Mouse (Mus musculus) MEL (cell line): ENCODE measurements around the gene Slc16a12. TPM values are rescaled to one million over a fixed set of nuclear protein-coding genes. Genes with fewer than 3 reads are reported as not detected.

ENCODE experiments used
- DNase-seq: peaks from one replicate; pipeline ENCODE4 v3.0.0; 2011; ENCODE audit warnings: low read depth, low spot score
- H3K27ac ChIP-seq: 2 replicates; pipeline ENCODE4 v1.5.1; 2012; ENCODE audit warnings: low read depth, mild to moderate bottlenecking, control low read depth, low read length, moderate library complexity; ENCODE audit not compliant: control insufficient read depth
- H3K27me3 ChIP-seq, 2 experiments: fragments of 150-350 bp in 1 of 2; sonication (generic) in 1 of 2; 2 replicates each; pipeline ENCODE4 v1.6.1; 2012; ENCODE audit warnings: low read length in 2 of 2, mild to moderate bottlenecking in 2 of 2, improper control_type of control experiment in 1 of 2, moderate library complexity in 1 of 2; ENCODE audit not compliant: insufficient read depth in 2 of 2, control insufficient read depth in 1 of 2
- H3K36me3 ChIP-seq, 2 experiments: 2 replicates each; pipeline ENCODE4 v1.6.1; 2012 to 2014; ENCODE audit warnings: low read length in 2 of 2, improper control_type of control experiment in 1 of 2, inconsistent platforms in 1 of 2, mild to moderate bottlenecking in 1 of 2; ENCODE audit not compliant: insufficient read depth in 2 of 2, control insufficient read depth in 1 of 2
- H3K4me1 ChIP-seq, 2 experiments: fragments of 150-350 bp in 1 of 2; sonication (generic) in 1 of 2; 2 replicates each; pipeline ENCODE4 v1.6.1; 2012; ENCODE audit warnings: low read length in 2 of 2, improper control_type of control experiment in 1 of 2, mild to moderate bottlenecking in 1 of 2; ENCODE audit not compliant: insufficient read depth in 2 of 2, control insufficient read depth in 1 of 2
- H3K4me3 ChIP-seq, 2 experiments: fragments of 150-350 bp in 1 of 2; sonication (generic) in 1 of 2; 2 replicates each; pipeline ENCODE4 v1.5.1; 2012; ENCODE audit warnings: low read depth in 2 of 2, low read length in 2 of 2, mild to moderate bottlenecking in 2 of 2, moderate library complexity in 2 of 2, control low read depth in 1 of 2, improper control_type of control experiment in 1 of 2; ENCODE audit not compliant: control insufficient read depth in 1 of 2, insufficient read depth in 1 of 2
- H3K79me2 ChIP-seq: 2 replicates; pipeline ENCODE4 v1.6.1; 2012; ENCODE audit warnings: mild to moderate bottlenecking, low read length, moderate library complexity; ENCODE audit not compliant: control insufficient read depth, poor library complexity, insufficient read depth
- H3K9ac ChIP-seq: 2 replicates; pipeline ENCODE4 v1.6.1; 2012; ENCODE audit warnings: low read depth, mild to moderate bottlenecking, control low read depth, low read length, moderate library complexity; ENCODE audit not compliant: control insufficient read depth, poor library complexity, severe bottlenecking
- H3K9me3 ChIP-seq: fragments of 150-350 bp; sonication (generic); replicated peaks from 2 replicates; pipeline ENCODE4 v1.6.1; 2012; ENCODE audit warnings: mild to moderate bottlenecking, low read length, improper control_type of control experiment, moderate library complexity; ENCODE audit not compliant: insufficient read depth
- BHLHE40 ChIP-seq: IDR thresholded peaks from 2 replicates; pipeline ENCODE4 v1.6.1; 2012; ENCODE audit warnings: low read depth, mild to moderate bottlenecking, inconsistent platforms, low read length, improper control_type of control experiment, borderline replicate concordance
- CHD2 ChIP-seq: IDR thresholded peaks from 2 replicates; pipeline ENCODE4 v1.6.1; 2011; ENCODE audit warnings: low read length, improper control_type of control experiment
- CTCF ChIP-seq, 3 experiments: IDR thresholded peaks in 2 of 3; conservative IDR thresholded peaks in 1 of 3; 2 replicates each; pipeline ENCODE4 v1.5.1; 2011 to 2012; ENCODE audit warnings: low read length in 3 of 3, low read depth in 2 of 3, mild to moderate bottlenecking in 2 of 3, improper control_type of control experiment in 1 of 3, inconsistent platforms in 1 of 3, mixed read lengths in 1 of 3, moderate library complexity in 1 of 3; ENCODE audit not compliant: control insufficient read depth in 1 of 3, insufficient read depth in 1 of 3, poor library complexity in 1 of 3, severe bottlenecking in 1 of 3
- E2F4 ChIP-seq: IDR thresholded peaks from 2 replicates; pipeline ENCODE4 v1.6.1; 2011; ENCODE audit warnings: low read depth, low read length, improper control_type of control experiment, borderline replicate concordance
- EP300 ChIP-seq, 2 experiments: IDR thresholded peaks; 2 replicates each; pipeline ENCODE4 v1.6.1; 2011; ENCODE audit warnings: improper control_type of control experiment in 2 of 2, low read length in 2 of 2, low read depth in 1 of 2, mild to moderate bottlenecking in 1 of 2
- GATA1 ChIP-seq: IDR thresholded peaks from 2 replicates; pipeline ENCODE4 v1.6.1; 2011; ENCODE audit warnings: low read depth, low read length, improper control_type of control experiment
- HCFC1 ChIP-seq: IDR thresholded peaks from 2 replicates; pipeline ENCODE4 v1.6.1; 2012; ENCODE audit warnings: low read depth, mild to moderate bottlenecking, inconsistent platforms, low read length, improper control_type of control experiment, moderate library complexity
- JUND ChIP-seq: IDR thresholded peaks from 2 replicates; pipeline ENCODE4 v1.6.1; 2011; ENCODE audit warnings: low read depth, mild to moderate bottlenecking, improper control_type of control experiment, low read length
- KAT2A ChIP-seq: conservative IDR thresholded peaks from 2 replicates; pipeline ENCODE4 v1.6.1; 2012; ENCODE audit warnings: low read depth, low read length, improper control_type of control experiment, inconsistent platforms
- MAFK ChIP-seq: IDR thresholded peaks from 2 replicates; pipeline ENCODE4 v1.6.1; 2011; ENCODE audit warnings: low read depth, mild to moderate bottlenecking, low read length, improper control_type of control experiment, borderline replicate concordance
- MAZ ChIP-seq: IDR thresholded peaks from 2 replicates; pipeline ENCODE4 v1.6.1; 2012; ENCODE audit warnings: low read depth, mild to moderate bottlenecking, inconsistent platforms, low read length, improper control_type of control experiment
- MYB ChIP-seq: IDR thresholded peaks from 2 replicates; pipeline ENCODE4 v1.6.1; 2011; ENCODE audit warnings: mild to moderate bottlenecking, low read depth, low read length, improper control_type of control experiment
- MYC ChIP-seq: IDR thresholded peaks from 2 replicates; pipeline ENCODE4 v1.6.1; 2011; ENCODE audit warnings: low read depth, mild to moderate bottlenecking, low read length, improper control_type of control experiment, moderate library complexity
- NRF1 ChIP-seq: IDR thresholded peaks from 2 replicates; pipeline ENCODE4 v1.6.1; 2014; ENCODE audit warnings: low read depth, mild to moderate bottlenecking, inconsistent platforms, low read length, improper control_type of control experiment, moderate library complexity; ENCODE audit not compliant: poor library complexity, insufficient read depth, severe bottlenecking
- POLR2A ChIP-seq, 2 experiments: IDR thresholded peaks; 2 replicates each; pipeline ENCODE4 v1.6.1; 2011 to 2012; ENCODE audit warnings: low read length in 2 of 2, mild to moderate bottlenecking in 2 of 2, control low read depth in 1 of 2, improper control_type of control experiment in 1 of 2, low read depth in 1 of 2, moderate library complexity in 1 of 2; ENCODE audit not compliant: control insufficient read depth in 1 of 2, insufficient read depth in 1 of 2, poor library complexity in 1 of 2
- POLR2AphosphoS5 ChIP-seq: IDR thresholded peaks from 2 replicates; pipeline ENCODE4 v1.6.1; 2012; ENCODE audit warnings: low read depth, borderline replicate concordance, mild to moderate bottlenecking, inconsistent platforms, low read length, moderate library complexity, mixed read lengths
- RCOR1 ChIP-seq: IDR thresholded peaks from 2 replicates; pipeline ENCODE4 v1.6.1; 2012; ENCODE audit warnings: low read depth, mild to moderate bottlenecking, inconsistent platforms, low read length, improper control_type of control experiment
- SMC3 ChIP-seq: IDR thresholded peaks from 2 replicates; pipeline ENCODE4 v1.6.1; 2011; ENCODE audit warnings: low read depth, low read length, improper control_type of control experiment
- TAL1 ChIP-seq: IDR thresholded peaks from 2 replicates; pipeline ENCODE4 v1.6.1; 2012; ENCODE audit warnings: mild to moderate bottlenecking, inconsistent platforms, low read length, moderate library complexity, mixed read lengths
- TCF12 ChIP-seq: IDR thresholded peaks from 2 replicates; pipeline ENCODE4 v1.6.1; 2014; ENCODE audit warnings: low read depth, mild to moderate bottlenecking, inconsistent platforms, low read length, improper control_type of control experiment, moderate library complexity
- USF1 ChIP-seq: IDR thresholded peaks from 2 replicates; pipeline ENCODE4 v1.6.1; 2014; ENCODE audit warnings: low read depth, mild to moderate bottlenecking, inconsistent platforms, low read length, improper control_type of control experiment, moderate library complexity
- USF2 ChIP-seq, 2 experiments: IDR thresholded peaks; 2 replicates each; pipeline ENCODE4 v1.6.1; 2011 to 2012; ENCODE audit warnings: improper control_type of control experiment in 2 of 2, low read length in 2 of 2, borderline replicate concordance in 1 of 2, inconsistent platforms in 1 of 2, low read depth in 1 of 2, mild to moderate bottlenecking in 1 of 2; ENCODE audit not compliant: insufficient read depth in 1 of 2
- ZKSCAN1 ChIP-seq: IDR thresholded peaks from 2 replicates; pipeline ENCODE4 v1.6.1; 2012; ENCODE audit warnings: low read depth, mild to moderate bottlenecking, inconsistent platforms, low read length, improper control_type of control experiment, moderate library complexity
- ZNF384 ChIP-seq: IDR thresholded peaks from 2 replicates; pipeline ENCODE4 v1.6.1; 2012; ENCODE audit warnings: low read depth, mild to moderate bottlenecking, inconsistent platforms, low read length, improper control_type of control experiment
- polyA plus RNA-seq, 2 experiments: library from polyadenylated mRNA; stranded (reverse) in 1 of 2; unstranded in 1 of 2; fragments of >175 nt in 1 of 2; fragments of >200 nt in 1 of 2; gene quantifications; 2 replicates each; pipeline versions ENCODE4 v1.2.1 to v1.2.4; 2012; ENCODE audit warnings: low replicate concordance in 2 of 2, low read depth in 1 of 2; ENCODE audit not compliant: insufficient read length in 2 of 2, insufficient read depth in 1 of 2, missing spikeins in 1 of 2
- total RNA-seq: library from RNA; depleted of rRNA; stranded (reverse); fragments of 300-350 nt; gene quantifications from 2 replicates; pipeline ENCODE4 v1.2.3, GENCODE M21; 2012

Slc16a12 gene
- total and polyA plus RNA-seq, 3 experiments = 0.06 TPM; not detected in 2

DNA sequence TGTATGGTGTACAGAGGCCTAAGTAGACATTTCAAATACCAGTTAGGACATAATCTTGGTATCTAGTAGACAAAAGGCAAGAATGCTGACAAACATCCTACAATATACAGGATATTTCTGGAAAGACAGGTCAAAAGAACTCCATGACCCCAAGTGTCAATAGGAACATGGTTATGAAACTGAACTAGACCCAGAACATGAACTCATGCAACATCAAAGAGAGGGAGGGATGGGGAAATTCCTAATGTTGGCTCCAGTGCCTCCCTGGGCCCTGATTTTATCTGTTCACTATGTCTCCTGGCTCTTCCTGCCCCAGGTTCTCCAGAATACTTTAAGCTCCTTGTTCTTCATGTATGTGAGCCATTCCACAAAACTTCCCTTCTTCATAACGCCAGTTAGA lies 31.2 kb downstream of the Slc16a12 start:
- Histone ChIP-seq H3K9me3 (no peaks in the 10 kb centered on the region), H3K4me1 (no peaks in the 10 kb centered on the region), H3K27me3 (peaks cover 2 to 10% of the 10 kb centered on the region in 2 experiments; a peak in 3 of 4 replicates), H3K27ac (no peak overlapping the region), H3K9ac (no peak overlapping the region), H3K79me2 (no peaks in the 10 kb centered on the region), H3K36me3 (no peaks in the 10 kb centered on the region), H3K4me3 (no peak overlapping the region)
- TF ChIP-seq JUND = no peak
- no peak for TF ChIP-seq ZNF384
- no peak for TF ChIP-seq MYC
- no peak for TF ChIP-seq GATA1
- TF ChIP-seq CTCF (IDR thresholded peaks at IDR 0.05 in 2 of 3, conservative IDR thresholded peaks at IDR 0.05 in 1 of 3; ENCODE audit: control insufficient read depth in 1 of 3, insufficient read depth in 1 of 3, low read depth in 2 of 3, low read length in 3 of 3, poor library complexity in 1 of 3, severe bottlenecking in 1 of 3) = no peak
- no peak for TF ChIP-seq POLR2AphosphoS5
- no peak for TF ChIP-seq USF1
- no peak for TF ChIP-seq MAZ
- no peak for TF ChIP-seq EP300 (IDR thresholded peaks at IDR 0.05; ENCODE audit: low read depth in 1 of 2, low read length in 2 of 2)
- no peak for TF ChIP-seq ZKSCAN1
- no peak for TF ChIP-seq BHLHE40
- no peak for TF ChIP-seq TCF12
- TF ChIP-seq KAT2A = no peak
- no peak for TF ChIP-seq USF2 (IDR thresholded peaks at IDR 0.05; ENCODE audit: borderline replicate concordance in 1 of 2, insufficient read depth in 1 of 2, low read depth in 1 of 2, low read length in 2 of 2)
- no peak for TF ChIP-seq SMC3
- DNase-seq = no peak

DNA sequence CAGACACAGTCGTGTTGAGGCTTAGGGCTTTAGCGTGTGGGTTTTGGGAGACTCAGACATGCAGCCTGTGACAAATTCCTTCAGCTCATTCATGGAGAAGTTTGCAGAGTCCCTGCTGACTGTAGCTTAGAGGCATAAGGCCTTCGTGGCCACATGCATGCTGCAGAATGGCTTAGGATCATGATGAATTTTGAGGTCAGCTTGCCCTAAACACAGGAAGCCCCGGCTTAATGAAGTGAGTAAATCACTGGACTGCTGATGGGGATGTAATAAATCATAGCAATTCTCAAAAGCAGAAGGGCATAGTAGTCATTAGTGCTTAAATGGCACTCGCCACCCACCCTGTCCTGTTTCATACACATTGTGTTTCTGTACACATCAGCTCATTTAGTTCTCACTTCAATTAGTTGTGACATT lies 32.8 kb downstream of the Slc16a12 start:
- Histone ChIP-seq H3K27ac (no peak overlapping the region), H3K27me3 (peaks cover 5 to 10% of the 10 kb centered on the region in 2 experiments), H3K36me3 (no peaks in the 10 kb centered on the region), H3K4me1 (no peaks in the 10 kb centered on the region), H3K79me2 (no peaks in the 10 kb centered on the region), H3K9ac (no peak overlapping the region), H3K4me3 (no peak overlapping the region), H3K9me3 (no peaks in the 10 kb centered on the region)
- TF ChIP-seq POLR2A (IDR thresholded peaks at IDR 0.05; ENCODE audit: control insufficient read depth in 1 of 2, insufficient read depth in 1 of 2, low read depth in 1 of 2, low read length in 2 of 2, poor library complexity in 1 of 2) = no peak
- no peak for TF ChIP-seq ZKSCAN1
- no peak for TF ChIP-seq TAL1
- TF ChIP-seq E2F4 = no peak
- TF ChIP-seq NRF1 = no peak
- TF ChIP-seq USF1 = no peak
- TF ChIP-seq HCFC1 = no peak
- TF ChIP-seq MYC = no peak
- TF ChIP-seq MYB = no peak
- TF ChIP-seq MAFK = no peak
- TF ChIP-seq RCOR1 = no peak
- TF ChIP-seq GATA1 = no peak
- TF ChIP-seq CHD2 = no peak
- TF ChIP-seq, all 39 proteins: peak for 0
- DNase-seq = no peak
